Mouse (Mus musculus): ENCODE measurements at regions not wholly inside any gene's neighbourhood (a gene's known extent, or its start where the extent isn't known, plus 50 kb on each side); places are given as distances from the start of the nearest gene placed in this dataset.

GRCm38 (mm10) chr5:119335211-119335610, 335.3 kb upstream of the Tbx3 start:
- no peak for TF ChIP-seq CTCF (IDR thresholded peaks at IDR 0.05; ENCODE audit: control insufficient read depth, insufficient read depth, insufficient replicate concordance, low read depth, low read length)
- no peak for TF ChIP-seq POLR2A (IDR thresholded peaks at IDR 0.05; ENCODE audit: control insufficient read depth, low read depth, low read length)
